Mouse (Mus musculus) embryonic facial prominence, embryonic 14.5 days (tissue): ENCODE measurements around the gene Fam174a. TPM values are rescaled to one million over a fixed set of nuclear protein-coding genes. Genes with fewer than 3 reads are reported as not detected.

ENCODE experiments used
- ATAC-seq: fragments of 200-750 bp; cut with Nextera tagmentation; 2 replicates; pipeline ENCODE4 v1.8.0; 2017; ENCODE audit warnings: low read depth, moderate number of reproducible peaks, moderate TSS enrichment
- DNase-seq: peaks from one replicate; pipeline ENCODE4 v3.0.0-alpha.2; 2015; ENCODE audit warnings: low spot score
- H3K27ac ChIP-seq: fragments of 300-500 bp; sonication (generic); replicated peaks from 2 replicates; pipeline ENCODE4 v1.5.1; 2014; ENCODE audit warnings: low read depth, mild to moderate bottlenecking, low read length, moderate library complexity
- H3K27me3 ChIP-seq: fragments of 300-500 bp; sonication (generic); replicated peaks from 2 replicates; pipeline ENCODE4 v1.6.1; 2014; ENCODE audit warnings: low read length; ENCODE audit not compliant: control insufficient read depth, insufficient read depth
- H3K36me3 ChIP-seq: fragments of 300-500 bp; sonication (generic); 2 replicates; pipeline ENCODE4 v1.6.1; 2014; ENCODE audit warnings: low read length, mixed read lengths; ENCODE audit not compliant: control insufficient read depth, insufficient read depth
- H3K4me1 ChIP-seq: fragments of 300-500 bp; sonication (generic); 2 replicates; pipeline ENCODE4 v1.6.1; 2014; ENCODE audit warnings: antibody characterized with exemption, low read length; ENCODE audit not compliant: control insufficient read depth, insufficient read depth
- H3K4me2 ChIP-seq: fragments of 300-500 bp; sonication (generic); 2 replicates; pipeline ENCODE4 v1.6.1; 2014; ENCODE audit warnings: low read depth, mild to moderate bottlenecking, low read length, moderate library complexity, mixed read lengths
- H3K4me3 ChIP-seq: fragments of 300-500 bp; sonication (generic); 2 replicates; pipeline ENCODE4 v1.5.1; 2014; ENCODE audit warnings: low read depth, mild to moderate bottlenecking, low read length
- H3K9ac ChIP-seq: fragments of 300-500 bp; sonication (generic); 2 replicates; pipeline ENCODE4 v1.6.1; 2014; ENCODE audit warnings: low read depth, mild to moderate bottlenecking, low read length, moderate library complexity, mixed read lengths
- H3K9me3 ChIP-seq: fragments of 300-500 bp; sonication (generic); 2 replicates; pipeline ENCODE4 v1.6.1; 2016; ENCODE audit warnings: low read length; ENCODE audit not compliant: control insufficient read depth
- WGBS: fragments of 180-500 bp; shearing (Covaris S2); extraction: QIAGEN DNeasy Blood & Tissue Kit; methylation state at CpG from one replicate; pipeline ENCODE4 v1.1.7; 2014; 5-methylcytosine and 5-hydroxymethylcytosine counted together
- polyA plus RNA-seq: library from polyadenylated mRNA; unstranded; fragments of >200 nt; fragmentation: Nextera tagmentation; extraction: Ambion mirVana; gene quantifications from 2 replicates; pipeline ENCODE4 v1.2.1, GENCODE M21; 2014

Fam174a gene
- polyA plus RNA-seq, 1 experiment from 2014 or later, result 29.3 TPM

DNA sequence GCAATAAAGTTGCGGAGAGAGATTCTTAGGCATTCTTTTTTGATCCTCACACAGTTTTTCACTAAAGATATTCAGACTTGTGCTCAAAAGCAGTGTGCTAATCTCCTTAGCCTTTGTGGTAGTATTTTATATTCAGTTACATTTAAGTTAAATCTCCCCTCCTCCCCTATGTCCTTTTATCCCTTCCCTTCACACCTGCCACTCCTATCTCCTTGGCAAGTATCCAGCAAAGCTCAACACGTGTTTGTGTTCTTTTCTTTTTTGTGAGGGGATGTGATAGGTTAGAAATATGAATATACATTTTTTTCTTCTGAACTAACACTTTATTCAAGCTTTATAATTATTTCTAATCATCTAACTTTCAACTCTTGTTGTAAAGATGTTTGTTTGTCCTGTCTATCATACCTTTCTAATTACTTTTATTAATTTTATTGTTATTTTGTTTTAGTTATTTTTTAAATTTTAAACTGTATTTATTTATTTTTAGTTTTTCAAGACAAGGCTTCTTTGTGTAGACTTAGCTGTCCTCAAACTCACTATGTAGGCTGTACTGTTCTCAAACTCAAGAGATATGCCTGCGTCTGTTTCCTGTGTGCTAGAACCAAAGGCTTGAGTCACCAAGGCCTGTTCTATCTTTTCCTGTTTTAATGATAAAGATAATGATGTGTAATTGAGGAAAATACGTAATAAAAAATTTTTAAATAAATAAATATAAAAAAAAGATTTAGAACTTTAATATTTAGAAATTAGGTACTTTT lies 53.4 kb downstream of the Fam174a start:
- DNase-seq, result peak; percentile 48
- WGBS, result 71% methylated on average over 4 of the region's 4 CpGs

DNA sequence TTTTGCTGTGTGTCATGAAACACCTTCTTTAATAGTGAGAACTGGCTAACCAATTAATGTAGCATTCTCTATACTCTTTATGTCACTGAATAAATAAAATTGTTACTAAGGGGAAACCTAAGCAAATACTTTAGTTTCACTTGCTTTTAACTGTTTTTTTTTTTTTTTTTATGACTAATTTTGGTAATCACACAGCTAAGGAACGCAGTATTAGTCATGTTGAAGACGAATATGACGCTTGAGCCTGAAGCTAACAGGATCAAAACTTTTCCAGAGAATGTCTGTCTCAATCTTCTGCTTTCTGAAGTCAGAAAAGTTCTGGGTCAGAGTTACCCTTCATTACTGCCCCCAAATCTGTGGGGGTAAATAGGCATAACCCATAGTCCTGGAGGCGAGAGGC lies 54.3 kb downstream of the Fam174a start:
- Histone ChIP-seq H3K36me3 (no peaks in the 10 kb centered on the region), H3K9me3 (no peaks in the 10 kb centered on the region), H3K4me1 (no peaks in the 10 kb centered on the region), H3K27me3 (no peaks in the 10 kb centered on the region), H3K9ac (no peak overlapping the region), H3K27ac (no peak overlapping the region), H3K4me3 (no peak overlapping the region), H3K4me2 (no peak overlapping the region)
- no peak for DNase-seq
- ATAC-seq, result no peak
- 87% methylated on average over 4 of the region's 4 CpGs for WGBS

More for the DNA sequence above, 53.4 kb downstream of the Fam174a start:
- H3K4me3 ChIP-seq, result no peak overlapping the region
- H3K9me3 ChIP-seq, result no peaks in the 10 kb centered on the region
- H3K9ac ChIP-seq, result no peak overlapping the region
- no peaks in the 10 kb centered on the region for H3K27me3 ChIP-seq
- H3K27ac ChIP-seq, result no peak overlapping the region
- H3K4me1 ChIP-seq, result no peaks in the 10 kb centered on the region
- no peak for ATAC-seq
- H3K36me3 ChIP-seq, result no peaks in the 10 kb centered on the region
- H3K4me2 ChIP-seq, result no peak overlapping the region

DNA sequence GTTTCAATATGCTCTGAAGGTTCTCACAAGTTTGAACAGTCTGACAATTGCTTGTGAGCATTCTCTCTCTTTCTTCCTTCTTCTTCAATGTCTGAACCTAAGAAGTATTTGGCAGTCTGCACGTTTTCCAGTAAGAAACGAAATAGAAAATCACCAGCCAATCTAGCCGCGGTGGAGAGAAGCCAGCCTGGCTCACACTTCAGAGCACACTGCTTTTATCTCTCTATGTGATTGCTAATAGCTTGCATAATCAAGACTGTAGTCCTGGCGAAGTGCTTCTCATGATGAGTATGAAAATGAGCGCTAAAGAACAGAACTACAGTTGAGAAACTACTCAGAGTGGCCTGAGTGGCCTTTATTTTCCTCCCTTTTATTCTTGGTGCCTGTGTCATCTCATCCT lies 62.0 kb downstream of the Fam174a start:
- Histone ChIP-seq H3K4me2 (no peak overlapping the region), H3K4me3 (no peak overlapping the region), H3K9me3 (no peaks in the 10 kb centered on the region), H3K27me3 (no peaks in the 10 kb centered on the region), H3K9ac (no peak overlapping the region), H3K36me3 (no peaks in the 10 kb centered on the region), H3K4me1 (no peaks in the 10 kb centered on the region), H3K27ac (no peak overlapping the region)
- DNase-seq (no peak), ATAC-seq (no peak)
- 70% methylated on average over 6 of the region's 6 CpGs for WGBS

GRCm38 (mm10) chr1:95381028-95381427 lies 67.6 kb downstream of the Fam174a start:
- Histone ChIP-seq H3K36me3 (no peaks in the 10 kb centered on the region), H3K4me1 (no peaks in the 10 kb centered on the region), H3K9ac (no peak overlapping the region), H3K27ac (no peak overlapping the region), H3K9me3 (no peaks in the 10 kb centered on the region), H3K4me2 (no peak overlapping the region), H3K27me3 (no peaks in the 10 kb centered on the region), H3K4me3 (no peak overlapping the region)
- WGBS, result 78% methylated on average over 2 of the region's 2 CpGs
- ATAC-seq, result no peak
- no peak for DNase-seq
